Mouse (Mus musculus): ENCODE data around the gene Il1rl1. TPM values are rescaled to one million over a fixed set of nuclear protein-coding genes. Genes with fewer than 3 reads are reported as not detected.

The Il1rl1 gene
- total and polyA plus RNA-seq, 3 experiments: 44.4 to 68.4 TPM; not detected in 1

DNA sequence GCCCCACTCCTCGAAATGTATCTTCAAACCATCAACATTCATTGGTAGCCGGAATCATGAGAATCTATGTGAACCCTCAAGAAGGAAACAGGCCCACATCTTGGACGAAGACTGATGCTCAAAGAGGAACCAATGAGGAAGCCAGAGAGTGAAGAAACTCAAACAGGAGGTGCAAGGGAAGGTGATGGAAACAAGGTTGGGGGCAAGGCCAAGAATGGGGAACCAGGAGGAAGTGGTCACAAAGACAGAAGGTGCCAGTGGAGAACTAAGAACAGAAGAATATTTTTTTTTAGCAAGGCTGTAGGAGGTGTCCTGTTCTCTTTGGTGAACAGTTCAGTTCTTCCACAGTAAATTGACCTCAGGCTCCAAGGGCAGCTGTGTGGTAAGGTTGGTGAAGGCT, 38.0 kb upstream of the Il1rl1 start:
- Histone ChIP-seq H3K36me3 (ENCODE audit: control insufficient read depth in 1 of 2, insufficient read depth in 2 of 2, low read length in 2 of 2) (peaks cover 0 to 4% of the 10 kb centered on the region in 2 experiments; a peak in 1 of 4 replicates), H3K9me3 (replicated peaks; ENCODE audit: insufficient read depth, low read length) (no peaks in the 10 kb centered on the region), H3K27me3 (ENCODE audit: control insufficient read depth in 1 of 2, insufficient read depth in 2 of 2, low read length in 2 of 2) (no peaks in the 10 kb centered on the region), H3K27ac (ENCODE audit: control insufficient read depth, low read depth, low read length) (no peak overlapping the region), H3K9ac (ENCODE audit: control insufficient read depth, low read depth, low read length, poor library complexity, severe bottlenecking) (no peak overlapping the region), H3K4me1 (ENCODE audit: control insufficient read depth in 1 of 2, insufficient read depth in 2 of 2, low read length in 2 of 2) (peaks cover 0 to 6% of the 10 kb centered on the region in 2 experiments; a peak in 1 of 4 replicates), H3K4me3 (ENCODE audit: control insufficient read depth in 1 of 2, insufficient read depth in 1 of 2, low read depth in 2 of 2, low read length in 2 of 2) (no peak overlapping the region), H3K79me2 (ENCODE audit: control insufficient read depth, insufficient read depth, low read length, poor library complexity) (no peaks in the 10 kb centered on the region)
- no peak for DNase-seq (ENCODE audit: low read depth, low spot score)
- TF ChIP-seq BHLHE40 (IDR thresholded peaks at IDR 0.05; ENCODE audit: borderline replicate concordance, low read depth, low read length) (no peak), GATA1 (IDR thresholded peaks at IDR 0.05; ENCODE audit: low read depth, low read length) (no peak), NRF1 (IDR thresholded peaks at IDR 0.05; ENCODE audit: insufficient read depth, low read depth, low read length, poor library complexity, severe bottlenecking) (no peak), ZKSCAN1 (IDR thresholded peaks at IDR 0.05; ENCODE audit: low read depth, low read length) (no peak), POLR2AphosphoS5 (IDR thresholded peaks at IDR 0.05; ENCODE audit: borderline replicate concordance, low read depth, low read length) (no peak), ETS1 (IDR thresholded peaks at IDR 0.05; ENCODE audit: low read depth, low read length) (no peak), MYC (IDR thresholded peaks at IDR 0.05; ENCODE audit: low read depth, low read length) (no peak), ELF1 (IDR thresholded peaks at IDR 0.05; ENCODE audit: low read depth, low read length) (no peak), ZNF384 (IDR thresholded peaks at IDR 0.05; ENCODE audit: low read depth, low read length) (no peak), MYB (IDR thresholded peaks at IDR 0.05; ENCODE audit: low read depth, low read length) (no peak), CHD1 (IDR thresholded peaks at IDR 0.05; ENCODE audit: low read depth, low read length) (no peak), MEF2A (IDR thresholded peaks at IDR 0.05; ENCODE audit: extremely low read depth, insufficient replicate concordance, low read depth, low read length, poor library complexity, severe bottlenecking) (no peak), EP300 (IDR thresholded peaks at IDR 0.05; ENCODE audit: low read depth in 1 of 2, low read length in 2 of 2) (no peak), HCFC1 (IDR thresholded peaks at IDR 0.05; ENCODE audit: low read depth, low read length) (no peak), POLR2A (IDR thresholded peaks at IDR 0.05; ENCODE audit: control insufficient read depth in 1 of 2, insufficient read depth in 1 of 2, low read depth in 1 of 2, low read length in 2 of 2, poor library complexity in 1 of 2) (no peak), GABPA (IDR thresholded peaks at IDR 0.05; ENCODE audit: low read depth, low read length) (no peak)

DNA sequence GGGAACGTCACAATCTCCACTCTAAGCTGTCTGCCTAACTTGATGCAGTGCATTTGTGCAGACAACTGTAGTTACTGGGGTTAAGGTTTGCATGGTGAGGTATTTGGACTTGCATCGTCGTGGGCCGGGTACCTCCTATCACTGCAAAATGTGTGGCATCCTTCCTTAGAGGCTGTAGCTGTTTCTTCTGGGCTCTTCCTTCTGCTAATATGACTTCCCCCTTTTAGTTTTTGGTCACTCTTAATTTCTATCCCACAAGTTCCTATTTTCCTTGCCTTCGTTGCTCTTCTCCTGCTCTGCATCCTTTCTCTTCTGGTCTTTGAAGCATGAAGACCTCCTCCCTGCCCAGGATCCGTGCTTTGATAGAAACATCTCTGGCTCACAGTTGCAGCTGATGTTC, 36.8 kb upstream of the Il1rl1 start:
- peaks cover 0 to 6% of the 10 kb centered on the region in 2 experiments; a peak in 1 of 4 replicates for H3K4me1 ChIP-seq (ENCODE audit: control insufficient read depth in 1 of 2, insufficient read depth in 2 of 2, low read length in 2 of 2)
- H3K9ac ChIP-seq (ENCODE audit: control insufficient read depth, low read depth, low read length, poor library complexity, severe bottlenecking): no peak overlapping the region
- TF ChIP-seq EP300 (IDR thresholded peaks at IDR 0.05; ENCODE audit: low read depth in 1 of 2, low read length in 2 of 2) (no peak), NRF1 (IDR thresholded peaks at IDR 0.05; ENCODE audit: insufficient read depth, low read depth, low read length, poor library complexity, severe bottlenecking) (no peak), POLR2AphosphoS2 (IDR thresholded peaks at IDR 0.05; ENCODE audit: low read length) (no peak), CTCF (IDR thresholded peaks at IDR 0.05 in 2 of 3, conservative IDR thresholded peaks at IDR 0.05 in 1 of 3; ENCODE audit: control insufficient read depth in 1 of 3, insufficient read depth in 1 of 3, low read depth in 2 of 3, low read length in 3 of 3, poor library complexity in 1 of 3, severe bottlenecking in 1 of 3) (no peak), MYB (IDR thresholded peaks at IDR 0.05; ENCODE audit: low read depth, low read length) (no peak), TCF12 (IDR thresholded peaks at IDR 0.05; ENCODE audit: low read depth, low read length) (no peak), ELF1 (IDR thresholded peaks at IDR 0.05; ENCODE audit: low read depth, low read length) (no peak), ETS1 (IDR thresholded peaks at IDR 0.05; ENCODE audit: low read depth, low read length) (no peak), MYC (IDR thresholded peaks at IDR 0.05; ENCODE audit: low read depth, low read length) (no peak), SIN3A (IDR thresholded peaks at IDR 0.05; ENCODE audit: low read length) (no peak), GABPA (IDR thresholded peaks at IDR 0.05; ENCODE audit: low read depth, low read length) (no peak), POLR2AphosphoS5 (IDR thresholded peaks at IDR 0.05; ENCODE audit: borderline replicate concordance, low read depth, low read length) (no peak)
- H3K79me2 ChIP-seq (ENCODE audit: control insufficient read depth, insufficient read depth, low read length, poor library complexity): no peaks in the 10 kb centered on the region
- H3K4me3 ChIP-seq (ENCODE audit: control insufficient read depth in 1 of 2, insufficient read depth in 1 of 2, low read depth in 2 of 2, low read length in 2 of 2): no peak overlapping the region
- H3K27ac ChIP-seq (ENCODE audit: control insufficient read depth, low read depth, low read length): no peak overlapping the region
- no peak for DNase-seq (ENCODE audit: low read depth, low spot score)
- H3K36me3 ChIP-seq (ENCODE audit: control insufficient read depth in 1 of 2, insufficient read depth in 2 of 2, low read length in 2 of 2): peaks cover 0 to 4% of the 10 kb centered on the region in 2 experiments; a peak in 1 of 4 replicates
- no peaks in the 10 kb centered on the region for H3K9me3 ChIP-seq (replicated peaks; ENCODE audit: insufficient read depth, low read length)
- no peaks in the 10 kb centered on the region for H3K27me3 ChIP-seq (ENCODE audit: control insufficient read depth in 1 of 2, insufficient read depth in 2 of 2, low read length in 2 of 2)

Measured in MEL (cell line).